Mouse (Mus musculus) kidney, postnatal 14 days (tissue): ENCODE measurements around the gene Eci2.
"Not testable (repeated sequence)": the region's sequence is repeated elsewhere in the genome, so short reads cannot be mapped to it uniquely, and the experiment has no call there.

Experiments
- DNase-seq: peaks from one replicate; pipeline ENCODE4 v3.0.0; 2022; ENCODE audit warnings: mixed read lengths

The Eci2 gene

GRCm38 (mm10) chr13:34991581-34992273, 35.2 kb downstream of the Eci2 start:
- DNase-seq: no peak

GRCm38 (mm10) chr13:34983479-34983878, 43.4 kb downstream of the Eci2 start:
- not testable (repeated sequence) for DNase-seq

- DNase-seq: not testable (repeated sequence)
Measured at GRCm38 (mm10) chr13:34978635-34979034, 48.3 kb downstream of the Eci2 start.

GRCm38 (mm10) chr13:34977410-34977809, 49.5 kb downstream of the Eci2 start:
- DNase-seq: no peak

GRCm38 (mm10) chr13:34976116-34976515, 50.8 kb downstream of the Eci2 start:
- no peak for DNase-seq

- DNase-seq: no peak
Measured at GRCm38 (mm10) chr13:34973770-34974169, 53.1 kb downstream of the Eci2 start.

GRCm38 (mm10) chr13:34973149-34973548, 53.7 kb downstream of the Eci2 start:
- DNase-seq: no peak

- DNase-seq: not testable (repeated sequence)
Measured at GRCm38 (mm10) chr13:34972456-34972855, 54.4 kb downstream of the Eci2 start.

GRCm38 (mm10) chr13:34965647-34966046, 61.2 kb downstream of the Eci2 start:
- DNase-seq: not testable (repeated sequence)

GRCm38 (mm10) chr13:34964866-34965265, 62.0 kb downstream of the Eci2 start:
- no peak for DNase-seq

GRCm38 (mm10) chr13:34964419-34964818, 62.5 kb downstream of the Eci2 start:
- DNase-seq: peak; percentile 5

GRCm38 (mm10) chr13:34963511-34964397, 63.1 kb downstream of the Eci2 start, which contains the start of gene Eci3:
TSS of gene Eci3 (minus strand) at chr13:34963810.
- DNase-seq: peak; percentile 86

- DNase-seq: peak; percentile 40
Measured at GRCm38 (mm10) chr13:34960996-34961770, 65.7 kb downstream of the Eci2 start.

- DNase-seq: peak; percentile 30
Measured at GRCm38 (mm10) chr13:34958158-34958557, 68.7 kb downstream of the Eci2 start.

GRCm38 (mm10) chr13:34956901-34957300, 70.0 kb downstream of the Eci2 start:
- no peak for DNase-seq

GRCm38 (mm10) chr13:34951437-34951836, 75.5 kb downstream of the Eci2 start:
- not testable (repeated sequence) for DNase-seq

- DNase-seq: no peak
Measured at GRCm38 (mm10) chr13:34942370-34942769, 84.5 kb downstream of the Eci2 start.

- DNase-seq: no peak
Measured at GRCm38 (mm10) chr13:34934931-34935644, 91.8 kb downstream of the Eci2 start.
